In genomic region chr9:106354810-106355209, GRCm38 (mm10) we compare ENCODE assay signal across 24 mouse cellular contexts. TPM values are rescaled to one million over a fixed set of nuclear protein-coding genes. Genes with fewer than 3 reads are reported as not detected.
DNase-seq lines count a peak whose midpoint lies in the region; ATAC-seq lines count a peak whose summit lies in the region.
"Had no signal": no experiment of that assay in that cellular context is flagged by ENCODE, and none has a peak within 500 bp of the region (broad histone marks: within the 10 kb centered on the region; RNA-seq: fewer than 3 reads in every experiment).

No protein-coding gene starts in this region.

- no peaks in the 10 kb centered on the region for H3K27me3 ChIP-seq in hindbrain, embryonic 10.5 days (ENCODE audit: insufficient read depth, poor library complexity, severe bottlenecking)
- H3K27me3 ChIP-seq in hindbrain, embryonic 13.5 days = no peaks in the 10 kb centered on the region
- H3K27me3 ChIP-seq in embryonic facial prominence, embryonic 11.5 days (ENCODE audit: control insufficient read depth, insufficient read depth, low read length) = no peaks in the 10 kb centered on the region
- H3K27me3 ChIP-seq in limb, embryonic 10.5 days (ENCODE audit: low read depth, poor library complexity, severe bottlenecking) = no peaks in the 10 kb centered on the region
- H3K27me3 ChIP-seq: CH12.LX; forebrain, embryonic 13.5 days; intestine, embryonic 15.5 days; liver, embryonic 15.5 days; lung, embryonic 15.5 days; Patski had no signal

- H3K4me3 ChIP-seq in hindbrain, embryonic 10.5 days = no peak overlapping the region
- H3K4me3 ChIP-seq in hindbrain, embryonic 13.5 days = no peak overlapping the region
- H3K4me3 ChIP-seq in embryonic facial prominence, embryonic 11.5 days (ENCODE audit: low read depth, low read length) = no peak overlapping the region
- H3K4me3 ChIP-seq in limb, embryonic 10.5 days = no peak overlapping the region
- no peak overlapping the region for H3K4me3 ChIP-seq in macrophage (ENCODE audit: inconsistent target)
- H3K4me3 ChIP-seq: forebrain, embryonic 13.5 days; intestine, embryonic 15.5 days; liver, embryonic 15.5 days; lung, embryonic 15.5 days had no signal

- H3K4me2 ChIP-seq in hindbrain, embryonic 13.5 days = no peak overlapping the region
- no peak overlapping the region for H3K4me2 ChIP-seq in embryonic facial prominence, embryonic 11.5 days (ENCODE audit: low read depth, low read length)
- H3K4me2 ChIP-seq: forebrain, embryonic 13.5 days; heart, embryonic 11.5 days; intestine, embryonic 15.5 days; liver, embryonic 15.5 days; lung, embryonic 15.5 days had no signal

- peaks cover 4% of the 10 kb centered on the region for H3K36me3 ChIP-seq in hindbrain, embryonic 10.5 days
- no peaks in the 10 kb centered on the region for H3K36me3 ChIP-seq in hindbrain, embryonic 13.5 days
- H3K36me3 ChIP-seq in embryonic facial prominence, embryonic 11.5 days (replicated peaks; ENCODE audit: control insufficient read depth, insufficient read depth, low read depth, low read length) = no peaks in the 10 kb centered on the region
- peaks cover 8% of the 10 kb centered on the region; the same call in 1 of the 2 replicates for H3K36me3 ChIP-seq in limb, embryonic 10.5 days
- no peaks in the 10 kb centered on the region for H3K36me3 ChIP-seq in macrophage (ENCODE audit: inconsistent target)
- H3K36me3 ChIP-seq: intestine, embryonic 15.5 days; liver, embryonic 15.5 days; lung, embryonic 15.5 days had no signal

- no peaks in the 10 kb centered on the region for H3K9me3 ChIP-seq in hindbrain, embryonic 10.5 days
- no peaks in the 10 kb centered on the region for H3K9me3 ChIP-seq in hindbrain, embryonic 13.5 days
- H3K9me3 ChIP-seq in embryonic facial prominence, embryonic 11.5 days (replicated peaks; ENCODE audit: control insufficient read depth, low read length) = no peaks in the 10 kb centered on the region
- no peaks in the 10 kb centered on the region for H3K9me3 ChIP-seq in limb, embryonic 10.5 days (replicated peaks)
- H3K9me3 ChIP-seq: forebrain, embryonic 13.5 days; G1E; intestine, embryonic 15.5 days; liver, embryonic 15.5 days; lung, embryonic 15.5 days had no signal

- H3K79me2 ChIP-seq in macrophage (ENCODE audit: inconsistent target) = no peaks in the 10 kb centered on the region

- no peak for DNase-seq in hindbrain, embryonic 10.5 days (ENCODE audit: low spot score)
- DNase-seq in embryonic facial prominence, embryonic 11.5 days (ENCODE audit: low spot score) = no peak
- DNase-seq in limb, embryonic 10.5 days (ENCODE audit: low spot score) = no peak
- DNase-seq in retina, embryonic 14.5 days (ENCODE audit: low spot score) = no peak
- no peak for DNase-seq in heart, postnatal 4 days
- DNase-seq: adrenal gland, adult 2 months; cerebellum, adult 2 months; cerebellum, postnatal 25 days; kidney, adult 8-10 months; kidney, postnatal 10 days; liver; lung, postnatal 4 days; right cerebral cortex, postnatal 14 days had no signal

- WGBS in hindbrain, embryonic 10.5 days = 81% methylated on average over 6 of the region's 6 CpGs
- WGBS in hindbrain, embryonic 13.5 days = 91% methylated on average over 6 of the region's 6 CpGs
- 77% methylated on average over 6 of the region's 6 CpGs for WGBS in embryonic facial prominence, embryonic 11.5 days
- WGBS in limb, embryonic 10.5 days = 83% methylated on average over 6 of the region's 6 CpGs
- 98% methylated on average over 6 of the region's 6 CpGs for WGBS in macrophage (ENCODE audit: missing documents)

- H3K27ac ChIP-seq in hindbrain, embryonic 10.5 days = peak overlapping the region; percentile 79
- H3K27ac ChIP-seq in hindbrain, embryonic 13.5 days = no peak overlapping the region
- peak overlapping the region; percentile 99 for H3K27ac ChIP-seq in embryonic facial prominence, embryonic 11.5 days (replicated peaks; ENCODE audit: low read depth, low read length)
- H3K27ac ChIP-seq in limb, embryonic 10.5 days = peak overlapping the region; percentile 98
- peak overlapping the region; percentile 96 for H3K27ac ChIP-seq in macrophage
- H3K27ac ChIP-seq: forebrain, embryonic 13.5 days; liver, embryonic 15.5 days had no signal

- H3K9ac ChIP-seq in hindbrain, embryonic 13.5 days = no peak overlapping the region; the same call in 1 of the 2 replicates
- H3K9ac ChIP-seq in embryonic facial prominence, embryonic 11.5 days (replicated peaks; ENCODE audit: low read length) = no peak overlapping the region
- H3K9ac ChIP-seq: forebrain, embryonic 13.5 days; intestine, embryonic 15.5 days; liver, embryonic 15.5 days; lung, embryonic 15.5 days had no signal

- H3K4me1 ChIP-seq in hindbrain, embryonic 10.5 days (replicated peaks) = peaks cover 70% of the 10 kb centered on the region
- H3K4me1 ChIP-seq in hindbrain, embryonic 13.5 days (replicated peaks) = peaks cover 18% of the 10 kb centered on the region
- peaks cover 30% of the 10 kb centered on the region for H3K4me1 ChIP-seq in embryonic facial prominence, embryonic 11.5 days (ENCODE audit: control insufficient read depth, insufficient read depth, low read length)
- H3K4me1 ChIP-seq in limb, embryonic 10.5 days = peaks cover 100% of the 10 kb centered on the region

- no peak for ATAC-seq in hindbrain, embryonic 13.5 days (ENCODE audit: low FRiP score)
- no peak for ATAC-seq in embryonic facial prominence, embryonic 11.5 days (replicated peaks; ENCODE audit: insufficient number of reproducible peaks, low FRiP score, low TSS enrichment, low read depth)
- ATAC-seq: forebrain, embryonic 13.5 days; hindbrain, embryonic 16.5 days; intestine, embryonic 15.5 days had no signal

RNA-seq across cellular contexts. Expression of gene Dusp7, which starts 13.6 kb away (rescaled TPM):
- 16.1 and 16.6 TPM in 2 replicates for polyA plus RNA-seq in hindbrain, embryonic 10.5 days (2016; fragmentation: Nextera tagmentation; extraction: Ambion mirVana)
- 9.9 and 10.3 TPM in 2 replicates for polyA plus RNA-seq in hindbrain, embryonic 13.5 days (2015; fragmentation: Nextera tagmentation; extraction: Ambion mirVana)
- 52.2 and 55.1 TPM in 2 replicates for polyA plus RNA-seq in embryonic facial prominence, embryonic 11.5 days (2014; fragmentation: Nextera tagmentation; extraction: Ambion mirVana)
- polyA plus RNA-seq in limb, embryonic 10.5 days (2016; fragmentation: Nextera tagmentation; extraction: Ambion mirVana) = 43.1 and 44.9 TPM in 2 replicates
- total RNA-seq in macrophage (2018; cell fraction: chromatin; rRNA removed) = 10 to 100 TPM in 19 of 26 experiments, 1 to 10 TPM in 7; 4.1 to 46.7 (median 12.6) TPM
- total RNA-seq in macrophage (2018; cell fraction: cytosol; rRNA removed) = 10 to 100 TPM; 32.4 to 87.1 (median 54.1) TPM
- 10 to 100 TPM; 16.5 to 77.6 (median 30.5) TPM for total RNA-seq in macrophage (2018; cell fraction: nucleus; rRNA removed)
- 58.0 to 112 TPM (median 63.3 TPM) in 3 replicates for polyA plus RNA-seq in macrophage (2018)
- 10 to 100 TPM; 26.2 to 33.5 TPM for total RNA-seq in heart, postnatal 4 days (2021)
